Mouse (Mus musculus) ES-Bruce4 (cell line): Measurements from ENCODE around the gene Crocc2. TPM values are rescaled to one million over a fixed set of nuclear protein-coding genes. Genes with fewer than 3 reads are reported as not detected.

Experiments used
- H3K27ac ChIP-seq: 2 replicates; pipeline ENCODE4 v1.5.1; 2012; ENCODE audit warnings: low read length, inconsistent platforms; ENCODE audit not compliant: insufficient read depth
- H3K27me3 ChIP-seq: 2 replicates; pipeline ENCODE4 v1.6.1; 2012; ENCODE audit warnings: mild to moderate bottlenecking, low read length, inconsistent platforms; ENCODE audit not compliant: control insufficient read depth, poor library complexity, insufficient read depth, severe bottlenecking
- H3K36me3 ChIP-seq: 2 replicates; pipeline ENCODE4 v1.6.1; 2012; ENCODE audit warnings: inconsistent platforms, mild to moderate bottlenecking, low read length, moderate library complexity; ENCODE audit not compliant: control insufficient read depth, poor library complexity, insufficient read depth, severe bottlenecking
- H3K4me1 ChIP-seq: one replicate; pipeline ENCODE4 v1.8.1; 2011; ENCODE audit warnings: low read length; ENCODE audit not compliant: control insufficient read depth, insufficient read depth
- H3K4me3 ChIP-seq: 2 replicates; pipeline ENCODE4 v1.5.1; 2011; ENCODE audit warnings: low read depth, mild to moderate bottlenecking, low read length
- H3K9ac ChIP-seq: 2 replicates; pipeline ENCODE4 v1.6.1; 2012; ENCODE audit warnings: low read depth, mild to moderate bottlenecking, inconsistent platforms; ENCODE audit not compliant: poor library complexity, severe bottlenecking
- H3K9me3 ChIP-seq: replicated peaks from 2 replicates; pipeline ENCODE4 v1.6.1; 2012; ENCODE audit warnings: mild to moderate bottlenecking, low read length, inconsistent platforms; ENCODE audit not compliant: control insufficient read depth, poor library complexity, insufficient read depth, severe bottlenecking
- CTCF ChIP-seq: IDR thresholded peaks from one replicate; pipeline ENCODE4 v1.8.1; 2011; ENCODE audit warnings: low read depth, low read length
- EP300 ChIP-seq: IDR thresholded peaks from 2 replicates; pipeline ENCODE4 v1.6.1; 2011; ENCODE audit warnings: low read depth, low read length; ENCODE audit not compliant: insufficient read depth
- POLR2A ChIP-seq: IDR thresholded peaks from one replicate; pipeline ENCODE4 v1.8.1; 2011; ENCODE audit warnings: low read length; ENCODE audit not compliant: insufficient read depth
- polyA plus RNA-seq: library from polyadenylated mRNA; stranded (reverse); fragments of >200 nt; gene quantifications from 2 replicates; pipeline ENCODE4 v1.2.4, GENCODE M21; 2011; ENCODE audit warnings: low read depth; ENCODE audit not compliant: missing spikeins, insufficient read depth, insufficient read length

Gene Crocc2
- polyA plus RNA-seq: 0.09 TPM in 1 of 2 replicates, not detected in the other

- Histone ChIP-seq H3K27me3 (no peaks in the 10 kb centered on the region), H3K9me3 (no peaks in the 10 kb centered on the region), H3K27ac (no peak within 1 kb of the TSS)
Measured at GRCm38 (mm10) chr1:93168295-93168775, at the start of gene Crocc2. TSS of gene Crocc2 (plus strand) at chr1:93168725.

GRCm38 (mm10) chr1:93118816-93119215, 49.7 kb upstream of the Crocc2 start:
- H3K27me3 ChIP-seq: 0 out of 2 replicates have a peak, but pooled peaks cover 1% of the 10 kb centered on the region
- no peak overlapping the region for H3K27ac ChIP-seq
- no peaks in the 10 kb centered on the region for H3K9me3 ChIP-seq
- no peak overlapping the region for H3K9ac ChIP-seq
- H3K36me3 ChIP-seq: no peaks in the 10 kb centered on the region
- H3K4me1 ChIP-seq: no peaks in the 10 kb centered on the region
- H3K4me3 ChIP-seq: no peak overlapping the region
- TF ChIP-seq CTCF: no peak
- TF ChIP-seq POLR2A: no peak
- TF ChIP-seq EP300: no peak

More at GRCm38 (mm10) chr1:93168295-93168775, at the start of gene Crocc2:
- H3K36me3 ChIP-seq: no peaks in the 10 kb centered on the region
- H3K4me3 ChIP-seq: no peak within 1 kb of the TSS
- no peak for TF ChIP-seq POLR2A
- no peak for TF ChIP-seq CTCF
- TF ChIP-seq EP300: no peak
- H3K4me1 ChIP-seq: no peaks in the 10 kb centered on the region
- no peak within 1 kb of the TSS for H3K9ac ChIP-seq

DNA sequence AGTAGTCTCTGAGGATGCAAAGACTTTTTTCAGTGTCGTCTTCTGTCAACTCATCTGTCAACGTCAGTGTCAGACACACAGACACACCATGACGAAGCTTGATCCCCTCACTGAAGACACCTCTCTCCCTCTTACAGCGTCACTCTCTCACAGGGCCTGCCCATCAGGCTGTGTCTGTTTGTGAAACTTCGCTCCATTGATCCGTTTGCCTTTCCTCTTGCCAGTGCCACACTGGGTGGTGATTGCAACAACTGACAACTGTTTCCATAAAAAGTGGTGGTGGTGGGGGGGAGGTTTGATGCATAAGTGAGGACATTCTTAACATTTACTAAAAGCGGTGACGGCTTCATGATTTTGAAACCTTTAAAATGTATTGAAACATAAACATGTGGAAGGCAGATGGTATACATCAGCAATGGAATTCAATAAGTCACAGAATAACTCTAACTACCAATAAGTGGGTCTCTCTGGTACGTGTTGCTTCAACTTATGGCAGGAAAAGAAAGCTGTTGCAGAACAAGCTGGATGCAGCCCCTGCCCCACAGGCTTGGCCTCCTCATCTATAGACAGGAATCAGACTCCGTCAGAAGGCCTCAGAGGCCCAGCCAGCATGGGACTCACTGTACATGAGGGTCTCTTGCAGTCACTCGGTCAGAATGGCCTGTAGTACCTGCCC, 45.2 kb upstream of the Crocc2 start:
- TF ChIP-seq EP300: no peak
- TF ChIP-seq POLR2A: no peak
- no peak for TF ChIP-seq CTCF
- H3K4me3 ChIP-seq: no peak overlapping the region

DNA sequence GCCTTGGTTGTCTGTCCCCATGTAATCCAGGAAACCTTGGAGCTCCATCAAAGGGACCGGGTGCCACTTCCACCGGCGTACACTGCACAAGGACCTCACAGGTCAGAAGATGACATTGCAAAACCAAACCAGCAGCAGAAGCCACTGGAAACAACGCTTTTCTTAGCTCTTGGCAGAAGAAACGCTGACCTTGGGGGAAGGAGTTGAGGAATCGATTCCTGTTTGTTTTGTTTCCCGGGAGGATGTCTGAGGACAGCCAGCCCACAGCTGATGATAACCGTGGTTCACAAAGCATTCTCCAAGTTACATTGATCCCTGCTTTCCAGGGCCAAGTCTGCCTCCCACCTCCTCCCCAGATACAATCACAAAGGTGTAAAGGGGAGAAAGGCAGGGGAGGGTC, 44.5 kb upstream of the Crocc2 start:
- Histone ChIP-seq H3K27ac (no peak overlapping the region), H3K9me3 (no peaks in the 10 kb centered on the region)

More for the DNA sequence above, 45.2 kb upstream of the Crocc2 start:
- Histone ChIP-seq H3K9ac (no peak overlapping the region), H3K4me1 (no peaks in the 10 kb centered on the region), H3K27ac (no peak overlapping the region), H3K9me3 (no peaks in the 10 kb centered on the region), H3K27me3 (no peaks in the 10 kb centered on the region), H3K36me3 (no peaks in the 10 kb centered on the region)

DNA sequence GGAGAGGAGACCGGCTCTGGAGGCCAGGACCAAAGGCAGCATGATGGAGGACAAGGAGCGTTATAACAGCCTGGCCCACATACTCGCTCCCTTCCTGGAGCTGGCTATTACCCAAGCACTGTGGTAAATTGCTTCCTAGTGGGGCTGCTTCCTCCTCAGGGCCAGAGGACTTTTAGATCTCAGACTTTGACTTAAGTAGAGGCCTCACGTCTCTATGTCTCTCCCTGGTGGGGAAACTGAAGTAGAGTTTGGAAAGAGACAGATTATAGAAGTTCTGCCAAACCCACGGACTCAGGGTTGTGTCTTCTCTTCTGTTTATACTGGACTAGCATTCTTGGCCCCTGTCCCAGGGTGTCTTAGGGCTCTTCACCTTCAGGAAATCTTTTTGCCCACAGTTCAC, 43.3 kb upstream of the Crocc2 start:
- Histone ChIP-seq H3K4me1 (no peaks in the 10 kb centered on the region), H3K4me3 (no peak overlapping the region), H3K27ac (no peak overlapping the region), H3K27me3 (no peaks in the 10 kb centered on the region), H3K9ac (no peak overlapping the region), H3K36me3 (no peaks in the 10 kb centered on the region), H3K9me3 (no peaks in the 10 kb centered on the region)
- TF ChIP-seq CTCF (no peak), EP300 (no peak), POLR2A (no peak)

More for the DNA sequence above, 44.5 kb upstream of the Crocc2 start:
- TF ChIP-seq EP300: no peak
- no peak for TF ChIP-seq CTCF
- TF ChIP-seq POLR2A: no peak
- Histone ChIP-seq H3K27me3 (no peaks in the 10 kb centered on the region), H3K9ac (no peak overlapping the region), H3K36me3 (no peaks in the 10 kb centered on the region), H3K4me3 (no peak overlapping the region), H3K4me1 (no peaks in the 10 kb centered on the region)

DNA sequence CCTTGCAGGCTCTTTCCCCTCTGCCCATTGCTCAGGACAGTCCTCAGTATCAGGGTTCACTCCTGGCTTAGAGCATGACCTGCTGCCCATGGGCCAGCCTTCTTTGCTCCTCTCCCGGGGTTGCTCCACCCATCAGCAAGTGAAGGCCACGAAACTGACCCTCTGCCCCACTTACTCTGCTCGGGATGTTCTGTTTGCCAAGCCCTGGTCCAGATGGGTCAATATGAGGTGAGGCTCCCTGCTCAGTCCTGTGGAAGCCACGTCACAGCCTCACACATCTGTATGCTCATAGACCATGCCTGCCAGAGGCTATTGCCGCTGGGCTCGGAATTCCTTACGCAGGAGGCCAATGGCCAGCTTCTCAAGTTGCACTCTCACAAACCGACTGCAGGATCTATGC, 40.3 kb upstream of the Crocc2 start:
- no peak for TF ChIP-seq EP300
- TF ChIP-seq POLR2A: no peak
- TF ChIP-seq CTCF: no peak
- Histone ChIP-seq H3K27me3 (no peaks in the 10 kb centered on the region), H3K9me3 (no peaks in the 10 kb centered on the region), H3K4me1 (no peaks in the 10 kb centered on the region), H3K36me3 (no peaks in the 10 kb centered on the region), H3K27ac (no peak overlapping the region), H3K4me3 (no peak overlapping the region), H3K9ac (no peak overlapping the region)
